ENCODE assay signal across 22 mouse cellular contexts in genomic region chr5:4803708-4804107, GRCm38 (mm10). TPM values are rescaled to one million over a fixed set of nuclear protein-coding genes. Genes with fewer than 3 reads are reported as not detected.
"Had no signal": no experiment of that assay in that cellular context is flagged by ENCODE, and none has a peak within 500 bp of the region (broad histone marks: within the 10 kb centered on the region; RNA-seq: fewer than 3 reads in every experiment).

No protein-coding gene starts in this region.

- H3K27ac ChIP-seq: kidney, embryonic 15.5 days; limb, embryonic 13.5 days; liver, embryonic 12.5 days; liver, embryonic 15.5 days; macrophage; midbrain, embryonic 12.5 days; midbrain, embryonic 15.5 days; neural tube, embryonic 13.5 days had no signal

- H3K4me3 ChIP-seq: kidney, embryonic 15.5 days; limb, embryonic 13.5 days; liver, embryonic 12.5 days; liver, embryonic 15.5 days; midbrain, embryonic 12.5 days; midbrain, embryonic 15.5 days; myocyte; neural tube, embryonic 13.5 days had no signal

- DNase-seq: kidney, adult 11 months; kidney, adult 8-10 months; kidney, postnatal 10 days; kidney, postnatal 36 days; left cerebral cortex, postnatal 4 days; liver; lung, adult 18-20 months; lung, postnatal 14 days; retina, postnatal 1 day; right cerebral cortex, postnatal 25 days; thymus, adult 18-20 months; thymus, postnatal 36 days had no signal

- H3K27me3 ChIP-seq: kidney, embryonic 15.5 days; limb, embryonic 13.5 days; liver, embryonic 12.5 days; liver, embryonic 15.5 days; midbrain, embryonic 15.5 days had no signal

- H3K9me3 ChIP-seq: kidney, embryonic 15.5 days; limb, embryonic 13.5 days; liver, embryonic 12.5 days; liver, embryonic 15.5 days; midbrain, embryonic 12.5 days; midbrain, embryonic 15.5 days; neural tube, embryonic 13.5 days had no signal

- H3K9ac ChIP-seq: kidney, embryonic 15.5 days; limb, embryonic 13.5 days; liver, embryonic 12.5 days; liver, embryonic 15.5 days; midbrain, embryonic 12.5 days; midbrain, embryonic 15.5 days; neural tube, embryonic 13.5 days had no signal

- H3K4me1 ChIP-seq: liver, embryonic 12.5 days; liver, embryonic 15.5 days had no signal

- H3K36me3 ChIP-seq: kidney, embryonic 15.5 days; limb, embryonic 13.5 days; liver, embryonic 12.5 days; liver, embryonic 15.5 days; midbrain, embryonic 12.5 days; midbrain, embryonic 15.5 days; neural tube, embryonic 13.5 days had no signal

- H3K4me2 ChIP-seq: kidney, embryonic 15.5 days; limb, embryonic 13.5 days; liver, embryonic 12.5 days; liver, embryonic 15.5 days; midbrain, embryonic 12.5 days; midbrain, embryonic 15.5 days; neural tube, embryonic 13.5 days had no signal

- ATAC-seq: liver, embryonic 12.5 days; midbrain, embryonic 15.5 days had no signal

RNA-seq across cellular contexts. Expression of gene Fzd1, which starts 45.9 kb away (rescaled TPM):
- total RNA-seq: megakaryocyte-erythroid progenitor cell, adult 5-6 weeks had no signal
